Mouse (Mus musculus): Measurements from ENCODE around the gene March8. TPM values are rescaled to one million over a fixed set of nuclear protein-coding genes. Genes with fewer than 3 reads are reported as not detected.

Gene March8
- polyA plus RNA-seq, 1 experiment from 2014 or later = 6.6 TPM

GRCm38 (mm10) chr6:116370216-116370976 is 32.6 kb downstream of the March8 start:
- DNase-seq (ENCODE audit: low spot score) = no peak

- DNase-seq (ENCODE audit: low spot score) = no peak
These were observed 33.7 kb downstream of the March8 start for GRCm38 (mm10) chr6:116371500-116371899.

- DNase-seq (ENCODE audit: low spot score) = no peak
These were observed 36.3 kb downstream of the March8 start for GRCm38 (mm10) chr6:116374136-116374535.

- DNase-seq (ENCODE audit: low spot score) = no peak
These were observed 36.8 kb downstream of the March8 start for GRCm38 (mm10) chr6:116374618-116375017.

GRCm38 (mm10) chr6:116378892-116379291 is 41.1 kb downstream of the March8 start:
- DNase-seq (ENCODE audit: low spot score) = no peak

- DNase-seq (ENCODE audit: low spot score) = no peak
These were observed 42.3 kb downstream of the March8 start for GRCm38 (mm10) chr6:116380157-116380556.

GRCm38 (mm10) chr6:116381605-116382004 is 43.8 kb downstream of the March8 start:
- peak; percentile 3 for DNase-seq (ENCODE audit: low spot score)

GRCm38 (mm10) chr6:116383582-116383981 is 45.8 kb downstream of the March8 start:
- DNase-seq (ENCODE audit: low spot score) = no peak

GRCm38 (mm10) chr6:116385194-116386044 is 47.6 kb downstream of the March8 start:
- no peak for DNase-seq (ENCODE audit: low spot score)

GRCm38 (mm10) chr6:116386045-116386415 is 48.2 kb downstream of the March8 start:
- DNase-seq (ENCODE audit: low spot score) = no peak

GRCm38 (mm10) chr6:116386506-116386905 is 48.7 kb downstream of the March8 start:
- no peak for DNase-seq (ENCODE audit: low spot score)

- DNase-seq (ENCODE audit: low spot score) = no peak
These were observed 50.2 kb downstream of the March8 start for GRCm38 (mm10) chr6:116388068-116388467.

GRCm38 (mm10) chr6:116389481-116389880 is 51.7 kb downstream of the March8 start:
- no peak for DNase-seq (ENCODE audit: low spot score)

- DNase-seq (ENCODE audit: low spot score) = no peak
These were observed 57.3 kb downstream of the March8 start for GRCm38 (mm10) chr6:116394916-116395648.

- no peak for DNase-seq (ENCODE audit: low spot score)
These were observed 59.8 kb downstream of the March8 start for GRCm38 (mm10) chr6:116397621-116398020.

GRCm38 (mm10) chr6:116398136-116398535 is 60.3 kb downstream of the March8 start:
- DNase-seq (ENCODE audit: low spot score) = no peak

GRCm38 (mm10) chr6:116401746-116402423 is 64.1 kb downstream of the March8 start:
- DNase-seq (ENCODE audit: low spot score) = no peak

- no peak for DNase-seq (ENCODE audit: low spot score)
These were observed 64.6 kb downstream of the March8 start for GRCm38 (mm10) chr6:116402426-116402825.

GRCm38 (mm10) chr6:116405243-116405642 is 67.4 kb downstream of the March8 start:
- no peak for DNase-seq (ENCODE audit: low spot score)

GRCm38 (mm10) chr6:116405715-116406114 is 67.9 kb downstream of the March8 start:
- DNase-seq (ENCODE audit: low spot score) = no peak

- DNase-seq (ENCODE audit: low spot score) = no peak
These were observed 68.3 kb downstream of the March8 start for GRCm38 (mm10) chr6:116406152-116406551.

All from thymus, postnatal 0 days (tissue).